19 mouse cellular contexts compared by ENCODE assay signal in genomic region chr15:82280638-82281037, GRCm38 (mm10). TPM values are rescaled to one million over a fixed set of nuclear protein-coding genes. Genes with fewer than 3 reads are reported as not detected.
"Had no signal": no experiment of that assay in that cellular context is flagged by ENCODE, and none has a peak within 500 bp of the region (broad histone marks: within the 10 kb centered on the region; RNA-seq: fewer than 3 reads in every experiment).

No protein-coding gene starts in this region.

- H3K27ac ChIP-seq: layer of hippocampus, adult 2 months; limb, embryonic 13.5 days; liver, embryonic 14.5 days; midbrain, embryonic 12.5 days; neural tube, embryonic 13.5 days had no signal

- H3K27me3 ChIP-seq: limb, embryonic 13.5 days; midbrain, embryonic 12.5 days; neural tube, embryonic 13.5 days had no signal

- H3K4me2 ChIP-seq: limb, embryonic 13.5 days; midbrain, embryonic 12.5 days; neural tube, embryonic 13.5 days had no signal

- DNase-seq: kidney, postnatal 4 days; left cerebral cortex, postnatal 4 days; lung, adult 18-20 months; retina, postnatal 1 day; right cerebral cortex, postnatal 4 days; spleen, adult 18-20 months; thymus, adult 18-20 months; thymus, postnatal 14 days had no signal

- H3K4me3 ChIP-seq: layer of hippocampus, adult 2 months; limb, embryonic 13.5 days; midbrain, embryonic 12.5 days; neural tube, embryonic 13.5 days had no signal

- H3K9me3 ChIP-seq: limb, embryonic 13.5 days; midbrain, embryonic 12.5 days; neural tube, embryonic 13.5 days had no signal

- ATAC-seq: midbrain, embryonic 16.5 days had no signal

- H3K9ac ChIP-seq: limb, embryonic 13.5 days; liver, embryonic 14.5 days; midbrain, embryonic 12.5 days; neural tube, embryonic 13.5 days had no signal

RNA-seq across cellular contexts. Expression of gene Wbp2nl, which starts 18.1 kb away (rescaled TPM):
- total RNA-seq: layer of hippocampus, adult 2 months; left cerebral cortex, postnatal 10 days; liver, adult 2 months; megakaryocyte-erythroid progenitor cell, adult 5-6 weeks had no signal
- polyA plus RNA-seq: limb, embryonic 13.5 days; liver, adult 2 months; neural tube, embryonic 13.5 days had no signal

RNA-seq across cellular contexts. Expression of gene 1500009C09Rik, which starts 28.4 kb away (rescaled TPM):
- total RNA-seq: megakaryocyte-erythroid progenitor cell, adult 5-6 weeks had no signal
- polyA plus RNA-seq: limb, embryonic 13.5 days; liver, adult 2 months; lung, embryonic 16.5 days; stomach, embryonic 14.5 days had no signal

RNA-seq across cellular contexts. Expression of gene Tnfrsf13c, which starts 56.5 kb away (rescaled TPM):
- polyA plus RNA-seq: lung, embryonic 16.5 days; midbrain, embryonic 12.5 days; stomach, embryonic 14.5 days had no signal
